Mouse (Mus musculus): ENCODE data around the gene Maged2. TPM values are rescaled to one million over a fixed set of nuclear protein-coding genes. Genes with fewer than 3 reads are reported as not detected.
"Not testable (repeated sequence)": the region's sequence is repeated elsewhere in the genome, so short reads cannot be mapped to it uniquely, and the experiment has no call there.

Gene Maged2
- total RNA-seq (2021) = 91.0 and 103 TPM in 2 replicates
- long read RNA-seq, experiment 1, transcript Maged2-204 (13 exons, 2,107 nt) = minor isoform, 76 of 272 reads
- long read RNA-seq, experiment 1, transcript Maged2-203 (13 exons, 2,183 nt) = major isoform, 79 of 272 reads
- long read RNA-seq, experiment 1, partial matches to known transcripts = 84 of 272 reads
- long read RNA-seq, experiment 1, other reads (novel, unspliced or antisense) = 31 of 272 reads
- long read RNA-seq, experiment 2, transcript Maged2-204 (13 exons, 2,107 nt) = minor isoform, 38 of 171 reads
- long read RNA-seq, experiment 2, transcript Maged2-203 (13 exons, 2,183 nt) = major isoform, 58 of 171 reads
- long read RNA-seq, experiment 2, partial matches to known transcripts = 55 of 171 reads
- long read RNA-seq, experiment 2, other reads (novel, unspliced or antisense) = 18 of 171 reads

GRCm38 (mm10) chrX:150814139-150814469 lies at the start of gene Maged2:
Gene Maged2, minus strand, starts transcription at chrX:150814345.
- peak; percentile 20 for DNase-seq

- DNase-seq = no peak
Measured at GRCm38 (mm10) chrX:150848230-150848629, 34.1 kb upstream of the Maged2 start.

GRCm38 (mm10) chrX:150845480-150846205 lies 31.5 kb upstream of the Maged2 start:
- DNase-seq = not testable (repeated sequence)

GRCm38 (mm10) chrX:150843257-150843656 lies 29.1 kb upstream of the Maged2 start:
- DNase-seq = not testable (repeated sequence)

- peak; percentile 62 for DNase-seq
Measured at GRCm38 (mm10) chrX:150830297-150830696, 16.2 kb upstream of the Maged2 start.

- no peak for DNase-seq
Measured at GRCm38 (mm10) chrX:150817278-150817677, 3.1 kb upstream of the Maged2 start.

- DNase-seq = peak; percentile 48
Measured at GRCm38 (mm10) chrX:150815601-150816000, 1.5 kb upstream of the Maged2 start.

- peak; percentile 70 for DNase-seq
Measured at GRCm38 (mm10) chrX:150813464-150814138, 544 bp downstream of the Maged2 start.

- DNase-seq = peak; percentile 93
Measured at GRCm38 (mm10) chrX:150812787-150813298, 1.3 kb downstream of the Maged2 start.

GRCm38 (mm10) chrX:150800987-150801386 lies 13.2 kb downstream of the Maged2 start:
- DNase-seq = not testable (repeated sequence)

- not testable (repeated sequence) for DNase-seq
Measured at GRCm38 (mm10) chrX:150798493-150799177, 15.5 kb downstream of the Maged2 start.

Other genes starting within 250 kb of the Maged2 start
- 30.5 and 42.7 TPM in 2 replicates for gene Pfkfb1, start 226.1 kb downstream of the Maged2 start, total RNA-seq (2021)
- gene Apex2, start 224.5 kb downstream of the Maged2 start, total RNA-seq (2021) = 18.9 and 22.9 TPM in 2 replicates
- gene Tro, start 156.8 kb downstream of the Maged2 start, total RNA-seq (2021) = 11.7 and 11.9 TPM in 2 replicates
- gene Gnl3l, start 203.0 kb upstream of the Maged2 start, total RNA-seq (2021) = 58.7 and 59.9 TPM in 2 replicates
- 25.6 TPM in 2 replicates for gene Fgd1, start 231.8 kb upstream of the Maged2 start, total RNA-seq (2021)

All from adrenal gland, postnatal 14 days (tissue).